Mouse (Mus musculus) left cerebral cortex, postnatal 36 days (tissue): ENCODE measurements around the gene Mif4gd. TPM values are rescaled to one million over a fixed set of nuclear protein-coding genes. Genes with fewer than 3 reads are reported as not detected.
"Not testable (repeated sequence)": the region's sequence is repeated elsewhere in the genome, so short reads cannot be mapped to it uniquely, and the experiment has no call there.

Experiments
- DNase-seq, 2 experiments: peaks; one replicate each; pipeline ENCODE4 v3.0.0; 2021 to 2022; ENCODE audit warnings: low spot score in 2 of 2, mixed read lengths in 1 of 2
- intact Hi-C: fragments of 180-260 bp; cut with DNase I; formaldehyde crosslinking; loops from one replicate; pipeline ENCODE4 v1.15.1; 2025
- total RNA-seq, 2 experiments: library from RNA; stranded (reverse); gene quantifications; 2 replicates each; pipeline ENCODE4 v1.2.3; 2021

Gene Mif4gd
- total RNA-seq: 10 to 100 TPM; 15.1 to 18.1 TPM

- intact Hi-C loops: loop anchor here (5.0 kb wide), 1 partner anchor 125 kb away; no protein-coding TSS in a partner anchor
- DNase-seq: peak; percentile 70 to 72
Measured at GRCm38 (mm10) chr11:115612410-115613137, at the start of gene Mif4gd. Gene Mif4gd (minus strand): TSS chr11:115612969.

GRCm38 (mm10) chr11:115660376-115660775, 47.6 kb upstream of the Mif4gd start:
- peak; percentile 40 to 63 for DNase-seq
- intact Hi-C loops: no loop called here

- peak; percentile 35 to 37 for DNase-seq
- intact Hi-C loops: no loop called here
Measured at GRCm38 (mm10) chr11:115658521-115658920, 45.8 kb upstream of the Mif4gd start.

GRCm38 (mm10) chr11:115654128-115654527, 41.4 kb upstream of the Mif4gd start:
- intact Hi-C loops: no loop called here

GRCm38 (mm10) chr11:115653194-115653593, 40.4 kb upstream of the Mif4gd start:
- DNase-seq: peak in 1 of 2 experiments; percentile 40
- intact Hi-C loops: no loop called here

More at GRCm38 (mm10) chr11:115654128-115654527, 41.4 kb upstream of the Mif4gd start:
- DNase-seq: no peak

GRCm38 (mm10) chr11:115651680-115652079, 38.9 kb upstream of the Mif4gd start:
- DNase-seq: no peak
- intact Hi-C loops: no loop called here

GRCm38 (mm10) chr11:115649706-115650105, 36.9 kb upstream of the Mif4gd start:
- DNase-seq: peak; percentile 53 to 59
- intact Hi-C loops: loop anchor here (2.0 to 5.0 kb wide), 2 partner anchors 59 to 163 kb away; partner anchors contain the start of genes Caskin2, Grb2 and Tsen54

GRCm38 (mm10) chr11:115647459-115647858, 34.7 kb upstream of the Mif4gd start:
- DNase-seq: peak in 1 of 2 experiments; percentile 32
- intact Hi-C loops: loop anchor here (5.0 kb wide), 1 partner anchor 165 kb away; the partner anchor contains the start of genes Caskin2 and Tsen54

GRCm38 (mm10) chr11:115646439-115646838, 33.7 kb upstream of the Mif4gd start:
- intact Hi-C loops: loop anchor here (1.0 to 5.0 kb wide), 2 partner anchors 68 to 166 kb away; partner anchors contain the start of genes Caskin2 and Tsen54
- no peak for DNase-seq

- intact Hi-C loops: loop anchor here (5.0 kb wide), 1 partner anchor 167 kb away; the partner anchor contains the start of genes Caskin2 and Tsen54
Measured at GRCm38 (mm10) chr11:115645498-115645897, 32.7 kb upstream of the Mif4gd start.

GRCm38 (mm10) chr11:115644308-115644707, 31.5 kb upstream of the Mif4gd start:
- intact Hi-C loops: no loop called here

More at GRCm38 (mm10) chr11:115645498-115645897, 32.7 kb upstream of the Mif4gd start:
- DNase-seq: not testable (repeated sequence)

GRCm38 (mm10) chr11:115643265-115643664, 30.5 kb upstream of the Mif4gd start:
- intact Hi-C loops: no loop called here

More at GRCm38 (mm10) chr11:115644308-115644707, 31.5 kb upstream of the Mif4gd start:
- DNase-seq: no peak

GRCm38 (mm10) chr11:115642705-115643104, 29.9 kb upstream of the Mif4gd start:
- no peak for DNase-seq
- intact Hi-C loops: no loop called here

More at GRCm38 (mm10) chr11:115643265-115643664, 30.5 kb upstream of the Mif4gd start:
- no peak for DNase-seq

GRCm38 (mm10) chr11:115641664-115642036, 28.9 kb upstream of the Mif4gd start:
- intact Hi-C loops: no loop called here
- DNase-seq: no peak

GRCm38 (mm10) chr11:115640978-115641663, 28.4 kb upstream of the Mif4gd start:
- DNase-seq: peak in 1 of 2 experiments; percentile 33
- intact Hi-C loops: no loop called here

GRCm38 (mm10) chr11:115640311-115640828, 27.6 kb upstream of the Mif4gd start:
- no peak for DNase-seq
- intact Hi-C loops: no loop called here

GRCm38 (mm10) chr11:115639540-115639939, 26.8 kb upstream of the Mif4gd start:
- no peak for DNase-seq
- intact Hi-C loops: no loop called here

GRCm38 (mm10) chr11:115638498-115639409, 26.0 kb upstream of the Mif4gd start:
- no peak for DNase-seq
- intact Hi-C loops: no loop called here

GRCm38 (mm10) chr11:115636960-115637359, 24.2 kb upstream of the Mif4gd start:
- intact Hi-C loops: no loop called here
- no peak for DNase-seq
